Mouse (Mus musculus) small intestine, adult 2 months (tissue): ENCODE measurements around the gene Rassf3. TPM values are rescaled to one million over a fixed set of nuclear protein-coding genes. Genes with fewer than 3 reads are reported as not detected.

Experiments used
- H3K27ac ChIP-seq: fragments of 200-500 bp; 2 replicates; pipeline ENCODE4 v1.5.1; 2012; ENCODE audit warnings: low read depth, low read length, control low read depth, inconsistent platforms; ENCODE audit not compliant: insufficient read depth
- H3K27me3 ChIP-seq: fragments of 200-500 bp; 2 replicates; pipeline ENCODE4 v1.6.1; 2012; ENCODE audit warnings: mild to moderate bottlenecking, moderate library complexity, low read length, inconsistent platforms; ENCODE audit not compliant: control insufficient read depth, insufficient read depth
- H3K36me3 ChIP-seq: fragments of 200-500 bp; 2 replicates; pipeline ENCODE4 v1.6.1; 2012; ENCODE audit warnings: mild to moderate bottlenecking, low read length, control low read depth, inconsistent platforms; ENCODE audit not compliant: control insufficient read depth, insufficient read depth
- H3K4me1 ChIP-seq: fragments of 200-500 bp; 2 replicates; pipeline ENCODE4 v1.6.1; 2012; ENCODE audit warnings: low read length, inconsistent platforms, mixed read lengths; ENCODE audit not compliant: control insufficient read depth, insufficient read depth, insufficient read length
- H3K4me3 ChIP-seq: fragments of 200-500 bp; 2 replicates; pipeline ENCODE4 v1.5.1; 2012; ENCODE audit warnings: low read depth, mild to moderate bottlenecking, control low read depth, inconsistent platforms, low read length, moderate library complexity
- CTCF ChIP-seq: fragments of 200-500 bp; IDR thresholded peaks from 2 replicates; pipeline ENCODE4 v1.5.1; 2012; ENCODE audit warnings: low read depth, mild to moderate bottlenecking, control low read depth, inconsistent platforms, low read length, moderate library complexity, mixed read lengths; ENCODE audit not compliant: insufficient replicate concordance, insufficient read length; ENCODE audit errors: extremely low read depth
- POLR2A ChIP-seq: fragments of 200-500 bp; IDR thresholded peaks from 2 replicates; pipeline ENCODE4 v1.6.1; 2012; ENCODE audit warnings: low read depth, mild to moderate bottlenecking, control low read depth, inconsistent platforms, low read length, moderate library complexity
- WGBS: fragments of 180-500 bp; shearing (Covaris S2); methylation state at CpG from one replicate; pipeline ENCODE4 v1.1.7; 2018; 5-methylcytosine and 5-hydroxymethylcytosine counted together
- polyA plus RNA-seq: library from polyadenylated mRNA; depleted of rRNA; stranded (reverse); fragments of >200 nt; gene quantifications from 2 replicates; pipeline ENCODE4 v1.2.3, GENCODE M21; 2012

Gene Rassf3
- polyA plus RNA-seq, 1 experiment, result 25.8 TPM

- Histone ChIP-seq H3K4me1 (peaks cover 40% of the 10 kb centered on the region), H3K36me3 (no peaks in the 10 kb centered on the region), H3K27me3 (no peaks in the 10 kb centered on the region), H3K4me3 (no peak overlapping the region), H3K27ac (no peak overlapping the region)
- WGBS, result 69% methylated on average over 15 of the region's 15 CpGs
- TF ChIP-seq POLR2A (no peak), CTCF (no peak)
Measured at GRCm38 (mm10) chr10:121434441-121435103, 41.6 kb downstream of the Rassf3 start.

DNA sequence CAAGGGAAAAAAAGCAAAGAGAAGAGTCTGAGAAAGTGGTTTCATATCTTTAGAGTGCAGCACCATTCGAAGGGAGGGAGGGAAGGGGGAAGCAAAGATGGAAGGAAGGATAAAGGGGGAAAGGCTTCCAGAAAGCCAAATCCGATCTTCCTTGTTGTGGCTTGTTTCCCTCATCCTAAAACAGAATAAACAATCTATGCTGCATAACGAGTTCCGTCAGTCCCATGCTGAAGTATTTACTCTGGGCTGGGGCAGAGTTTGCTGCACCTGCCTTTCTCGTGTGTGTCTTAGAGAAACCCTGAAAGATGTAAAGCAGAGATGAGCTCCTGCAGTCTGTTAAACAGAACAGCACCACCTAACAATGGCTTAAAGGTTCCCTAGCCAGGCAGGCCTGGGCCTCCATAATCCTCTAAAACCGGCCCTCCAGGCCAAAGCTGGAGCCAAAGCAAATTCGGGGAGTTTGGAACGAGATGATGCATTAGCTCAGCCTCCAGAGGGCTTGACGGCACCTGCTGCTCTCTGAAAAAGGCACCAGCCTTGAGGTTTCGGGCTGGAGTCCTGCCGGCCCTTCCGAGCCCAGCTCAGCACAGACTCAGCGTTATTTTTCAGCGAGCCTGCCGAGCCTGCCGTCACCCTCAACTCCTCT lies 43.4 kb downstream of the Rassf3 start:
- Histone ChIP-seq H3K27me3 (no peaks in the 10 kb centered on the region), H3K27ac (peak overlapping the region; percentile 59), H3K4me1 (peaks cover 39% of the 10 kb centered on the region), H3K4me3 (no peak overlapping the region), H3K36me3 (no peaks in the 10 kb centered on the region)
- WGBS, result 20% methylated on average over 16 of the region's 16 CpGs
- TF ChIP-seq POLR2A (no peak), CTCF (no peak)

- Histone ChIP-seq H3K27ac (peak overlapping the region; percentile 59; the same call in 1 of the 2 replicates), H3K27me3 (no peaks in the 10 kb centered on the region), H3K36me3 (no peaks in the 10 kb centered on the region), H3K4me3 (no peak overlapping the region), H3K4me1 (peaks cover 46% of the 10 kb centered on the region)
- WGBS, result 22% methylated on average over 12 of the region's 12 CpGs
- no peak for TF ChIP-seq CTCF
- TF ChIP-seq POLR2A, result no peak
Measured at GRCm38 (mm10) chr10:121432041-121432634, 44.0 kb downstream of the Rassf3 start.

DNA sequence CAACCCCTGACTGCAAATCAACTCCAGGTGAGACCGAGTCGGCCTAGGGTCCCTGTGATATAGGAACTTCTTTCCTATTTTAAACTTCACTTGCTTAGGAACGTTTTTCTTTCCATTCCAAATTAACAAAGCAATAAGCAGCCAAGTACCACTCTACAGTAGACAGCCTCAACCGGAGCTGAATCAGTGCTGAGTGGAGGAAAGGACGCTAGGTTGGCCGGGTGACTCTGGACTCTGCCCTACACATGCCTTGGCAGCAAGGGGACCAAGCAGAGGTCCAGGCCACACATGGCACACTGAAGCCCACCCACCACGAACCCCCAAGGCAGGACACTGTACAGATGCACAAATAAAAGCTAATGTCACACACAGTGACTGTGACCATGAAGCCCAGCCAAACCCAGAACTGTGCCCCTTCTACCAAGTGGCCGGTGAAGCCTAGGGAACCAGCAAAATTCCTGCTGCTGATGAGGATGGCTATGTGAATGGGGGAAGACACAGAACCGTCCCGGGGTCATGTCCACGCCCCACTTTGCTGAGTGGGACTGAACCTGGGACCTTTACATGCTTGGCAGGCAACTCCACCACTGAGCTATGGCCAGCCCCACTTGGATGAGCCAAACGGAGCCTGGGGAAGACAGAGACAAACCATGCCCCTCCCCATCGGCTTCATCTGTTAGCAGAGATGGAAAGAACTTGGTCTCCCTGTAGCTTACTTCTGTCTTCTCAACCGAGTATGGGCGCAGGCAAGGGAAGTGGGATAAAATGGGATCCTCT lies 45.2 kb downstream of the Rassf3 start:
- H3K27ac ChIP-seq, result peak overlapping the region; percentile 65
- H3K27me3 ChIP-seq, result no peaks in the 10 kb centered on the region
- H3K4me1 ChIP-seq, result peaks cover 55% of the 10 kb centered on the region
- no peaks in the 10 kb centered on the region for H3K36me3 ChIP-seq
- no peak for TF ChIP-seq CTCF
- 52% methylated on average over 15 of the region's 15 CpGs for WGBS
- no peak overlapping the region for H3K4me3 ChIP-seq

- Histone ChIP-seq H3K27ac (peak overlapping the region; percentile 65), H3K4me3 (no peak overlapping the region), H3K4me1 (peaks cover 60% of the 10 kb centered on the region), H3K27me3 (no peaks in the 10 kb centered on the region), H3K36me3 (no peaks in the 10 kb centered on the region)
- WGBS, result 30% methylated on average over 14 of the region's 14 CpGs
- TF ChIP-seq CTCF, result no peak
- no peak for TF ChIP-seq POLR2A
Measured at GRCm38 (mm10) chr10:121429981-121430682, 46.0 kb downstream of the Rassf3 start.

DNA sequence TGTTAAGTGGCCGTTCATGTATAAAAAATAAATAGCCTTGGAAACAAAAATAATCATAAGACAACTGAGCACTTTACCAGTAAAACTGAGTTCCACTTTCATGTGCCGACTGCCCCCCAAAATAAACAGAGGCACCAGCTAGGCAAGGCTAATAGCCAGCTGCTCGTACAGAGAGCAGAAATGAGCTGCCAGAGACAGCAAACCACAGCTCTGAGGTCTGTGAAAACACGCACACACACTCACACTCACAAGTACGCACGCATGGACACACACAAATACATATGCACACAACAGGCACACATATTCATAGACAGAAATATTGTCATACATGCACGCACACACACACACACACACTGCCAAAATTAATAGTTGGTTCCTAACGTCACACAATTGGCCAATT lies 46.6 kb downstream of the Rassf3 start:
- H3K36me3 ChIP-seq, result no peaks in the 10 kb centered on the region
- H3K4me1 ChIP-seq, result peaks cover 61% of the 10 kb centered on the region
- whole genome bisulfite sequencing, result 10% methylated on average over 8 of the region's 8 CpGs
- no peak for TF ChIP-seq CTCF
- no peak for TF ChIP-seq POLR2A
- H3K27ac ChIP-seq, result peak overlapping the region; percentile 33; the same call in 1 of the 2 replicates
- H3K27me3 ChIP-seq, result no peaks in the 10 kb centered on the region
- no peak overlapping the region for H3K4me3 ChIP-seq
